8 mouse cellular contexts compared by ENCODE assay signal in genomic region chr7:46099682-46100081, GRCm38 (mm10). TPM values are rescaled to one million over a fixed set of nuclear protein-coding genes. Genes with fewer than 3 reads are reported as not detected.
A peak's percentile ranks its signal among the peaks of the same experiment; 100 is the strongest.
DNase-seq lines count a peak whose midpoint lies in the region; ATAC-seq lines count a peak whose summit lies in the region.

No protein-coding gene starts in this region.

- ATAC-seq in heart, embryonic 14.5 days (ENCODE audit: insufficient number of reproducible peaks, insufficient read depth, low FRiP score, low read depth): no peak
- no peak for ATAC-seq in midbrain, embryonic 14.5 days (ENCODE audit: low FRiP score, low TSS enrichment)

- H3K36me3 ChIP-seq in heart, embryonic 14.5 days (ENCODE audit: control insufficient read depth, insufficient read depth, low read length): no peaks in the 10 kb centered on the region
- H3K36me3 ChIP-seq in midbrain, embryonic 14.5 days (ENCODE audit: control insufficient read depth, insufficient read depth, low read length): no peaks in the 10 kb centered on the region

- H3K9me3 ChIP-seq in heart, embryonic 14.5 days (ENCODE audit: control insufficient read depth, low read length): no peaks in the 10 kb centered on the region
- H3K9me3 ChIP-seq in midbrain, embryonic 14.5 days (ENCODE audit: control insufficient read depth, low read length): no peaks in the 10 kb centered on the region

- 70% methylated on average over 13 of the region's 13 CpGs for WGBS in heart, embryonic 14.5 days
- 85% methylated on average over 13 of the region's 13 CpGs for WGBS in midbrain, embryonic 14.5 days

- H3K9ac ChIP-seq in heart, embryonic 14.5 days (ENCODE audit: low read length): peak overlapping the region; percentile 90
- H3K9ac ChIP-seq in midbrain, embryonic 14.5 days (replicated peaks; ENCODE audit: low read length): peak overlapping the region; percentile 79

- peaks cover 16 to 35% of the 10 kb centered on the region in 2 experiments for H3K4me1 ChIP-seq in heart, embryonic 14.5 days (ENCODE audit: control insufficient read depth in 2 of 2, insufficient read depth in 2 of 2, low read length in 2 of 2)
- H3K4me1 ChIP-seq in midbrain, embryonic 14.5 days (ENCODE audit: control insufficient read depth, insufficient read depth, low read length): peaks cover 5% of the 10 kb centered on the region; the same call in 1 of the 2 replicates

- peak overlapping the region; percentile 29 to 97 for H3K27ac ChIP-seq in heart, embryonic 14.5 days (replicated peaks in 1 of 2; ENCODE audit: control insufficient read depth in 1 of 2, insufficient read depth in 1 of 2, low read depth in 2 of 2, low read length in 2 of 2)
- H3K27ac ChIP-seq in midbrain, embryonic 14.5 days (replicated peaks; ENCODE audit: low read depth, low read length): no peak overlapping the region

- peak overlapping the region; percentile 68 for H3K4me2 ChIP-seq in heart, embryonic 14.5 days (ENCODE audit: low read length)
- H3K4me2 ChIP-seq in midbrain, embryonic 14.5 days (ENCODE audit: low read length): peak overlapping the region; percentile 75

- H3K27me3 ChIP-seq in heart, embryonic 14.5 days (ENCODE audit: control insufficient read depth, insufficient read depth, low read length): peaks cover 7% of the 10 kb centered on the region; the same call in 1 of the 2 replicates
- H3K27me3 ChIP-seq in midbrain, embryonic 14.5 days (ENCODE audit: control insufficient read depth, insufficient read depth, low read length): peaks cover 13% of the 10 kb centered on the region; the same call in 1 of the 2 replicates

- DNase-seq in heart, adult 11 months: peak; percentile 93
- no peak for DNase-seq in heart, adult 8-10 months (ENCODE audit: low spot score)
- DNase-seq in cerebellum, adult 9-11 months: peak; percentile 67
- DNase-seq in midbrain, embryonic 14.5 days: no peak
- DNase-seq in thymus, postnatal 0 days (ENCODE audit: low spot score): no peak
- DNase-seq in layer of hippocampus, adult 8-10 months (ENCODE audit: low spot score in 2 of 2): no peak
- DNase-seq in spleen, postnatal 4 days (ENCODE audit: low spot score in 2 of 2): no peak

- H3K4me3 ChIP-seq in heart, embryonic 14.5 days (ENCODE audit: control insufficient read depth in 1 of 2, insufficient read depth in 1 of 2, low read depth in 1 of 2, low read length in 2 of 2): peak overlapping the region; percentile 49 to 64
- H3K4me3 ChIP-seq in midbrain, embryonic 14.5 days (replicated peaks; ENCODE audit: low read depth, low read length): peak overlapping the region; percentile 60

RNA-seq across cellular contexts. Expression of gene Kcnj11, which starts 0.9 kb away (rescaled TPM):
- 100 to 1,000 TPM; 130 to 134 (median 132) TPM for total RNA-seq in heart, adult 8-10 months (2022)
- 8.0 and 8.1 TPM in 2 replicates for polyA plus RNA-seq in heart, embryonic 14.5 days (2014; fragmentation: Nextera tagmentation; extraction: Ambion mirVana)
- 1.6 and 2.0 TPM in 2 replicates for polyA plus RNA-seq in midbrain, embryonic 14.5 days (2014; fragmentation: Nextera tagmentation; extraction: Ambion mirVana)
- polyA plus RNA-seq in thymus, postnatal 0 days (2015; fragmentation: Nextera tagmentation; extraction: Ambion mirVana): 0.05 and 0.10 TPM in 2 replicates
- total RNA-seq in layer of hippocampus, adult 8-10 months (2022): 10 to 100 TPM; 30.2 to 36.4 (median 33.9) TPM

Comparison
In these comparisons a context has a peak if more than half of its experiments do, and no peak if none do; other contexts are left out.
1. DNase-seq: peak in heart, adult 11 months (single experiment) and cerebellum, adult 9-11 months (single experiment); none in heart, adult 8-10 months (single experiment), midbrain, embryonic 14.5 days (single experiment), thymus, postnatal 0 days (single experiment), layer of hippocampus, adult 8-10 months (0 of 2) and spleen, postnatal 4 days (0 of 2).